Mouse (Mus musculus) left cerebral cortex, postnatal 36 days (tissue): ENCODE measurements around the gene Rhbdf2. TPM values are rescaled to one million over a fixed set of nuclear protein-coding genes. Genes with fewer than 3 reads are reported as not detected.

Source experiments
- DNase-seq, 2 experiments: peaks; one replicate each; pipeline ENCODE4 v3.0.0; 2021 to 2022; ENCODE audit warnings: low spot score in 2 of 2, mixed read lengths in 1 of 2
- intact Hi-C: fragments of 180-260 bp; cut with DNase I; formaldehyde crosslinking; loops from one replicate; pipeline ENCODE4 v1.15.1; 2025
- total RNA-seq, 2 experiments: library from RNA; stranded (reverse); gene quantifications; 2 replicates each; pipeline ENCODE4 v1.2.3; 2021

Rhbdf2 gene
- total RNA-seq, 2 experiments from 2014 or later, result 0.84 to 1.9 TPM

DNA sequence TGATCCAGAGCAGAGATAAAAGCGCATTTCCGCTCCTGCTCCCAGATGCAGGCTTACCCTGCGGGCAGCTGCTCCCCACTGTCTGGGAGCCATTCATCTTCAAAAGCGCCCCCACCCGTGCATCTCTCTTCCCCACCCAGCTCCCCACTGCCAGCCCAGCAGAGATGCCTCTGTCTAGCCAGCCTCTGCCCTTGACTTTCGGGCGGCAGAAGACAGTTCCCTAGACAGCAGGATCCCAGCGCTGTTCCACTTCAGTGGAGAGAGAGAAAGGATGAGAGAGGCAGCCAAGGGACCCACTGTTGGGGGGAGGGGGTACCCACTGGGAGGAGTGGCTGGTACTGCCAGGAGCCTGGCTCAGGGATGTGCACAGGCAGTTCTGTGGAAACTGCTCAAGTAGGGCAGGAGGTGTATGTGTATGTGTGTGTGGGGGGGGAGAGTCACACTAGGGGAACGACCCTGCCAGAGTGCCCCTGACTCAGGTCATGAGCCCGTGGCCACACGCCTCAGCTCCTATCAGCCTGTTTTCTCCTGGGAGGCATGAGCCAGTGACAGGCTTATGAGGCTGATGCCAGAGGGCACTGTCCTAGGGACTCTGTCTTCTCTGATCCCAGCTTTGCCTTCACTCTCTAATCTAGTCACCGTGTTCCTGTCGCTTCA is 34.6 kb upstream of the Rhbdf2 start:
- intact Hi-C loops, result no loop called here
- peak in 1 of 2 experiments; percentile 23 for DNase-seq

DNA sequence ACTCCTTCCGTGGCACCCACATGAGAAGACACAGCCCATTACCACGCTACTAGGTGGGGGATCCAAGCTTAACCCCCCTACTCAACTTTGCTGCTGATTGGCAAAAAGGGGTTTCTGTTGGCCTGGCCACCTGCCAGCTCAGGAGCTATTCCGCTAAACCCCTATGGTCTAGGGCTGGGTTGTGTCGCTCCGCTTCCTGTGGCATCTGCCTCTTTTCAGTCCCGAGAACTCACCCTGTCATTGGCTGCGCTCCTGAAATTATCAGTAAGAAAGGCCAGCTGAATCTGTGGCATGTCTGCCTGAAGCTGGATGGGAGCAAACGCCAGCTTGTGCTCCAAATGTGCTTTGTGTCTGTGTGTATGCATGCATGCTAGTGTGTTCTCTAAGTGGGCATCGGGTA is 33.4 kb upstream of the Rhbdf2 start:
- intact Hi-C loops, result no loop called here
- no peak for DNase-seq

DNA sequence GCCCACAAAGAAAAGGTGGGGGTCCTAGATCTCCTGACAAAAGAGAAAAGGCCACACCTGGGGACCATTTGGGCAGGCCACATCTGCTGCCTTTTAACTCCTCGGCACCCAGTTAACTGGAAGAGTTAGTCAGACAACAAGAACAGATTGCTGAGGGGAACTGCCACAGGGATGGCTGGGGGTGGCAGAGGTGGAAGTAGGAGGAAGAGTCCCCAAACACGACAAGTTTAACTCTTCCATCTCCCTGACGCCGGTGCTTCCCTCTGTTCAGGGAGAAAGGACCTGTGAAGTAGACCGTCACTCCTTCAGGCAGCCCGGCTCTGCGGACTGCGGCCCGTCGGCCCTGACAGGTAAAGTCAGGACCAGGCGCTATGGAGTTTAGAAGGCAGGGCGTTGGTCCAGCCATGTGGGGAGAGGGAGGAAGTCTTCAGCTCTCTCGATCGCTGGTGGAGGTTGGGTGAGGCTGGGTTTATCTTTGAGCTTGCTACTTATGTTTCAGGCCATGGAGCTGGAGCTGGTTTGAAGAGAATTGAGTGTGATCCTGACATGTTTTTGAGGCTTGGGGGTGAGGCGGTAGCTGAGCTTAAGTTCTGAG is 32.3 kb upstream of the Rhbdf2 start:
- no peak for DNase-seq
- intact Hi-C loops, result no loop called here

DNA sequence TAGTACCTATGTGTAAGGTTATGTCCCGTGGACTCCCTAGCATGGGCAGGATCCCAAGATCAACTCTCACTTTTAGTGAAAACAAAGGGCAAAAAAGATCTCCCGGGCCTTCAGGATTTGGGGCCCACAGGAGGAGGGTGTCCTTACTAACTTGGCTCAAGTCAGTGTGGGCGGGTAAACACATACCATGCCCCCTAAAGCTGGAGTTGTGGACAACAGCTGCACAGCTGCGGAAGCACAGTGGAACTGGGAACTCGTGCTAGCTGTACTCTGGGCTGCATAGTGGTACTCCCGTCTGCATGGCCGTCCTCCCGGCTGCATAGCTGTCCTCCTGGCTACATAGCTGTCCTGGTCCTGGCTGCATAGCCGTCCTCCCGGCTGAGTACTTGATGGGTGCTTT is 31.4 kb upstream of the Rhbdf2 start:
- intact Hi-C loops, result no loop called here

DNA sequence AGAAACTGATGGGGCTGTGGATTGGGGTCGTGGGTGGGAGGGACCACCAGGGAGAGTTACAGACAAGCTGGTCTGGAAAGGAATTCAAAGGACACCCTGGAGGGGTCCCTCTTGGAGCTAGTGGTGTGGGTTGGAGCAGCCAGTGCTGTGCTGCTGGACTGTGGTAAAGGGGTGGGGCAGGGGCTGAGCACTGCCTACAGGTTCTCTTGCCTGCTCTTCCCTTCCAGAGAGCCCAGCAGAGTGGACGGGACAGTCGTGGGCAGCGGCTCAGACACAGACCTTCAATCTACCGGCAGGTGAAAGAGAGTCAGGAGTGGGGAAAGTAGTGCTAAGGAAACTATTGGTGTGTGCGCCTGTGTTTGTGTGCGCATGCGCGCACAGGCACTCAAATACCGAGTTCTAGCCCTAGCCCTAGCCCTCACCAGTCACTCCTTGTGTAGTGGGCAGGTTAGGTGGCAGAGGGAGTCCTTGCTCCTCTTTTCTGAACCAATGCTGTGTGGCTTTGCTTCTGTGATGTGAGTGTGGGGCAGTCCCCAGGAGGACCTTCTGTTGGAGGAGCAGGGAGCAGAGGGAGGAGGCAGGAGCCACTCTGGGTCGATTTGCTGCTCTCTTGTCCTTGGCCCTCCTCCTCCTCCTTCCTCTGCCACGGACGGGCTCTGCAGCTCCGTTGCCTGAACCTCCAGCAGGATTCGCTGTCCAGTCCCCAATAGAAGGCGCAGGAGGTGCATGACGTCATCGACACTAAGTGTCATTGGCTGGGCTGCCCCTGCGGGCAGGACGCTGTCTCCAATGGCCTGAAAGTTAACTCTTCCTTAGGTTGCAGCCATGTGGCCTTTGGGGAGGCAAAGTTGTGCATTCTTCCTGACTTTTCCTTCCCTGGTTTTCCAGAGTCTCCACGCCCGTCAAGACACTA is 30.7 kb upstream of the Rhbdf2 start:
- peak; percentile 86 to 87 for DNase-seq
- intact Hi-C loops, result no loop called here

More for the DNA sequence above, 31.4 kb upstream of the Rhbdf2 start:
- no peak for DNase-seq

DNA sequence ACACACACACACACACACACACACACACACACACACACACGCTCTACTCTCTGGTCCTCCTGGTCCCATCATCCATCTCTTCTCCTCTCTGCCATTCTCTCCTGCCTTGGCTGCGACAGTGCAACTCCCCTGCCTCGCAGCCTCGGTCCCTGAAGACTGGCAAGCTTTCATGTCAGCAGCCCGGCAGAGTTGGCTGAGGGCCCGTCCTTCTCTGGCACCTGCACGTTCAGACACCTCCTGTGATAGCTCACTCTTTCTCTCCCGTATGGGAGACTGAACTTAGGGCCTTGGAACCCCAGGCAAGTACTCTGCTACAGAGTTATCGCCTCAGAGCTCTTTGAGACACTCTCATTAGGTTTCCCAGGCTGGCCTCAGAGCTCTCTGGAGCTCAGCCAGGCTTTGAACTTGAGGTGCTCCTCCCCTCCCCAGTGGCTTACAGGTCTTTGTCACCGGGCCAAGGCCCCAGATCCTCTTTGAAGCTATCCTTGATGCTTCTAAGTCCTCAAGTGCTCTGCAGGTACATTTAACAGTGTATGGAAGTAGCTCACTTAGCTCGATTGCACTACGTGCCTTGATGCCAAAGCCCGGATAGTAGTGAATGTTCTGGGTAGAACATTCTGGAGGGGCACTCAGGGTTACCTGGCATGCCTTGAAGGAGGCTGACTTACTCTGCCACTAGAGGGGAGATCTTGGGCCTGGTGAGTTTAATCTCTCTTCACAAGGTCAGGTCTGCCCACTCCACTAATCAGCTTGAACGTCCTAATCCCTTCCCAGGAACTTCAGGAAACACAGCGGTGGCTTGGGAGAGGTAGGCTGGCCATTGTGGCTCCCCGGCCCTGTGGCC is 29.8 kb upstream of the Rhbdf2 start:
- intact Hi-C loops, result no loop called here
- peak in 1 of 2 experiments; percentile 52 for DNase-seq

DNA sequence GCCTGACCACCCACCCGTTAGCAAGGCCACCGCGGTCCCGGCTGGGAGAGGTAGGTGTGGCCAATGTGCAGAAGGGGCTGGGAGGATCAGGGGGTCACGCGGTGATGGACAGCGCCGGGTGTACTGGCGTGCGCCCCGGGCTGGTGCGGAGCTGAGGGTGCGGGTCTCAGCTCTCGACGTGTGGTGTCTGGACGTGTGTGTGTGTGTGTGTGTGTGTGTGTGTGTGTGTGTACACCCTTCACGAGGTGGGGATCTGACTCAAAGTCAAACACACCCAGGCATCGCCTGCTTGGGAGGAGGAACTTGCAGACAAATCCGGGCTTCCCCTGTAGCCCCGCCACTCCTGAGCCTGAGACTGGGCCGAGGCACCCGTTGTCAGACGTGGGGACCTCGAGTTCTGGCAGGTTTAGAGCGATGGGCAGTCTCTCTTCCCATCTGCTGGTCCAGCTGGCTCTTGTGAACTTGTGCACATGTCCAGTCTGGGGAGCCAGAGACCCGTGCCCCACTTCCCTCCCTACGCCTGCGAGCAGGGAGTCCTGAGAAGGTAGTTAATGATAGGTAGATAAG is 27.5 kb upstream of the Rhbdf2 start, which contains the start of gene Cygb:
TSS of gene Cygb (minus strand) at position 59 of the 567 bp plus-strand sequence.
- DNase-seq, result peak in 1 of 2 experiments; percentile 36
- intact Hi-C loops, result no loop called here

DNA sequence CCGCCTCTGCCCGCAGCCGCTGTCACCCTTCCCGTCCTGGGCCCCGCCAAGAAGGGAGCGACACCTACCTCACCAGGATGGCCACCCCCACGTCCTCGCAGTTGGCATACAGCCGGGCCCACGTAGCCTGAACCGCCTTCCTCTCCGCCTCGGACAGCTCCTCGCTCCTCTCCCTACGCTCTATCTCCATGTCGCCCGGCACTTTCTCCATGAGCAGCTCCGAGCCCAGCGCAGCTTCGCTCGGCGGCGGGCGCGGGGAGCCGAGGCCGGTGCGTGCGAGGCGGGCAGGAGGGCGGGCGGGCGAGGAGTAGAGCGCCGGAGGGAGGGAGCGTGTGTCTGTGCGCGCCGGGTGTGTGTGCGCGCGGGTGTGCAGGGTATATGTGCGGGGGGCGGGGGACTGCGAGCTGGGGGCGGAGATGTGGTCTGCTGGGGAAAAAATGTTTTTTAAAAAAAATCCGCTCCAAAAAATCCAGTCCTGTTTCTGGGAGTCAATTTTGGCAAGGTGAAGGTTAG is 26.9 kb upstream of the Rhbdf2 start:
- intact Hi-C loops, result no loop called here
- DNase-seq, result peak; percentile 65 to 76

DNA sequence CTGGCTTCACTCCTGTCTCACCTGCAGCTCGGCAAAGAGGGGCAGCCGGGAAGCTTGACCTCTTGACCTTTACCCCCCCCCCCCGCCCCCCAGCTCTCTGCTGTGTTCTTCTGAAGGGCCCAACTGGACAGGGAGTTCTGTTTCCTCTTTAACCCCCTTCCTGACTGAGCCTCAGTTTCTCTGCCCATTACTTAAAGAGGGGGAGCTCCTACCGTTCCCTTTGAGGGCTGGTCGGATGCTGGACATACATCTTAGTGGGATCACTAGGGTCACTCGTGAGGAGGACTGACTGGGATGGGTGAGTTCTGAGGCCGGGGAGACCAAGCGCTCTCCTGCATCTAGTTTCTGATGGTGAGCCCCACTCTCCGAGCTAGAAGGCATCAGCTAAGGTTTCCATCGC is 26.4 kb upstream of the Rhbdf2 start, which contains the start of gene Prcd:
TSS of gene Prcd (plus strand) at position 301 of the 400 bp plus-strand sequence.
- intact Hi-C loops, result no loop called here
- DNase-seq, result no peak

DNA sequence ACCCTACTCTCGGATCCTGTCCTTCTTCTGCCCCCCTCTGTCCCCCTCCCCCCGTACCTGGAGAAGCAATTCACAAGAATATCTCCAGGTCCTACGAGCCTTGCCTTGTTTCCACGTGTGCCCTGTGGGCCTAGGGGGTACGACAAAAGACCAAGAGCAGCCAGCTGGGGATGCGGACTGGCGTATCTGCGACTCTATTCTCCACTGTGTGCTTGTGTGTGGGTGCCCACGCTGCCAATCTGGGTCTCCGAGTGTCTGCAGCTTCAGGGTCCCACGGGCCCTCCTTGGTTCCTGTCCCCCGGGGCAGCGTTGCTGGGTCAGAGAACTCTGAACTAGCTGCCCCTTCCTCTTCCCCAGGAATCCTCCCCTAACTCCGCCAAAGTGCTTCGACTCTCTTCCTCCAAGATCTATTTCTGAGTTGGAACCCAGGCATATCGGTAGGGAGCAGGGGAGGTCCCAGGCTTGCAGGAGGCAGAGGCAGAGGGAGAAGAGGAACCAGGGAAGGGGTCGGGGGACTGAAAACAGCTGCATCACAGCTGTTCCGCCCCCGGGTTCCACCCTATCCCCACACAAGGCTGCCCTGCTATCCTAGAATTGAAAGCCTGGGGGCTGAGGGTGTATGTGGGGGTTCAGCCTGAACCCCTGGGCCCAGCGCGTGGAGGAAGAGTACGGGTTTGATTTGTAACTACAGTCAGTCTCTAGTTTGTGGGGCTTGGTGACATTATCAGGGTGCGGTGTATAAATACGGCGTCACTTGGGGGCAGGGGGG is 25.7 kb upstream of the Rhbdf2 start:
- intact Hi-C loops, result no loop called here

DNA sequence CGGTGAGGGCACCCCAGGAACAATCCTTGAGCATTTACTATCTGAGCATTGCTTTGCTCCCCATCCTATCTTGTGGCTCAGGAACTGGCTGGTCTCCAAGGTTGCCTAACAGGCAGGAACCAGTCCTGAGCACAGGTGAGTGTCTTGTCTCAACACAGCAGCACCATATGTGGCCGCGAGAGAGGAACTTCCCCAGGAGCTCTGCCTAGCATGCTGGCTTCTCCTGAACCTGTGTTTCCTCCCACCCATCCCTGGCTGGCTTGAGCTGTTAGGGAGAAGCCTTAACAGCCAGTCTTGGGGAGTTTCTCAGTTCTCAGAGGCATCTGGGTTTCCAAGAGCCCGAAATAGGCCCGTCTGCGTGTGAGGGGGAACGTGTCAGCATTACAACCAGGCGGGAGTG is 24.5 kb upstream of the Rhbdf2 start:
- intact Hi-C loops, result no loop called here
- peak; percentile 61 to 68 for DNase-seq

More for the DNA sequence above, 25.7 kb upstream of the Rhbdf2 start:
- peak in 1 of 2 experiments; percentile 12 for DNase-seq

DNA sequence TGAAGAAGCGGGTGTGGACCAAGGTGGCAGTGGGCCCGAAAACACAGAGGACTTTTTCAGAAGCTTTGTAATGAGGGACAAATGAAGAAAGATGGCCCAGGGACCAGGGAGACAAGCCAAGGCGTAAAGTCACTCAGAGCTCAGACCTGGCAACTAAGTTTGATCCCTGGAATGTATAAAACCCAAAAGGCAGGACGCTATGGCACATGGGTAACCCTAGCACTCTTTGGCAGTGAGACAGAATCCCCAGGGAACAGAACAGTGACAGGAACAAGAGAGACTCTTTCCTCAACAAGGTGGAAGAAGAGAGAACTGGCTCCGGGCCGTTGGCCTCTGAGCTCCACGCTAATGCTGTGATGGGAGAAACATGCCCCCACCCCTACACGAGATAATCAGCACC is 24.0 kb upstream of the Rhbdf2 start:
- intact Hi-C loops, result no loop called here
- DNase-seq, result no peak

DNA sequence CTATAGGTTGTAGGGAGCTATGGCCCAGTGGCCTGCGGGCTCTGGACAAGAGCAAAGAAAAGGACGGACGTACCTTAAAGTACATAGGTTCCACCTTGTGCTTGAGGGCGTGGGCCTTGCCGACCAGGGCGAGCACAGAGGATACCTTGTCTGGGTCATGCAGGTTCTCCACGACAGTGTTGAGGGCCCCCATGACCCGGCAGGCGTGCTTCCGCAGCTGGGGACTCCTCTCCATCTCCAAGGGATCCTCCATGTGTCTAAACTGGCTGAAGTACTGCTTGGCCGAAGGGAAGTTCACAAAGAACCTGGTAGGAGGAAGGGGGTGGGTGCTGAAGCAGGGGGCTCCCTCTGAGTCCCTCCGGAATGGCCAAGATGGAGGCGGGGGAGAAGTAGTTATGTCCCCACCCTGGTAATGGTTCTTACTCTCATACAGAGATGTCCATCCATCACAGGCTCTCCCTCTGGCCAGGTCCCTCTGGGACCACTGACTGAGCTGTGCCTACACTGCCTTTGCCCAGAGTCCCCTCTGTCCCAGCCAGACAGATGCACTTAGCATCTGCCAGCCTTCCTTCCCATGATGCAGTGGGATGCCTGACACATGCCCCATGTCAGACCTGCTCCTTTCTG is 23.0 kb upstream of the Rhbdf2 start:
- DNase-seq, result no peak
- intact Hi-C loops, result no loop called here

DNA sequence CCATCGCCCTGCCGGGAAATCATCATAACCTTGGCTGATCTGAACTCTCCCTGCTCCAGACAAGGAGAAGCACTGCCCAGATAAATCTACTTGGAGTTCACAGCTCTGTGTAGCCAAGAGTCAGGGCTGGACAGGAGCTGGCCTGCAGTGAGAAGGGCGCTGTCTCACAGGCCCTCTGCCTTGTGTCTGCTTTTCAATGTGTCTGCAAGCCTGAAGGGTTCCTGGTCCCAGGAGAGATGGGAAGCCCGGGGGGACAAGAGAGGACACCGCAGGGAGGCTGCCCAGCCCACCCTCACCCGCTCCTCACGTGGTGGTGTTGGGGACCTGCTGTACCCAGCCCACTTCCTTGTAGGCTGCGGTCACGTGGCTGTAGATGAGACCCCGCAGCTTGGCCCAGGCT is 22.2 kb upstream of the Rhbdf2 start:
- intact Hi-C loops, result no loop called here
- no peak for DNase-seq

DNA sequence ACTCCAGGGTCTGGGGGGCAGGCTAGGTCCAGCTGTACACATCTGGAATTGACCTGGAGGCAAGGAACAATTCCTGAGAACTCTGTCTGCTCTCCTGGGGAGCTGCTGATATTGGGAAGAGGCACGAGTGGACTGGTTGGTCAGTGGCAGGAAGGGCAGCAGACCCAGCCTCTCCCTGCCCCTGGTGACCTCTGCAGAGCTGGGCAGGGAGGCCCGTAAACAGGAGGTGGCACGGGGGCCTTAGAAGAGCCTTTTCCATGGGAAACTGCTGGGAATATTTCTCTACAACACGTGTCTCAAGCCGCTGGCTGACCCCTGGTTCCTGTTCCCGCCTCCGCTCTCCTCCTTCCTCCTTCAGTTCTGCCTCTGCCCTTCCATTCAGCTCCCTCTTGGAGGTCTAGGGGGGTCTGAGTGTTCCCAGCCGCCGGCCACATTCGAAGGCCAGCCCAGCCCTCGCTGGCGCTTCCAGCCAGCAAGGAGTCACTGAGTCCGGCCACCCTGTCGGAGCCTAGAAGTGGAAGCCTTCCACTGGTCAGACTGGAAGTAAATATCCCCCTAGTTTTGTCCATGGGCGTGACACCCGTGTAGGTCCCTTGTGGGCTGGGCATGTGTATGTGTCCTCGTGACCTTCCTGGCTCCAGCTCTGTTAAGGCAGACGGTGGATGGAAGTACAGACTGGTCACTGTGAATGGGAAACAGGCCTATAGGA is 21.5 kb upstream of the Rhbdf2 start:
- DNase-seq, result no peak
- intact Hi-C loops, result no loop called here

DNA sequence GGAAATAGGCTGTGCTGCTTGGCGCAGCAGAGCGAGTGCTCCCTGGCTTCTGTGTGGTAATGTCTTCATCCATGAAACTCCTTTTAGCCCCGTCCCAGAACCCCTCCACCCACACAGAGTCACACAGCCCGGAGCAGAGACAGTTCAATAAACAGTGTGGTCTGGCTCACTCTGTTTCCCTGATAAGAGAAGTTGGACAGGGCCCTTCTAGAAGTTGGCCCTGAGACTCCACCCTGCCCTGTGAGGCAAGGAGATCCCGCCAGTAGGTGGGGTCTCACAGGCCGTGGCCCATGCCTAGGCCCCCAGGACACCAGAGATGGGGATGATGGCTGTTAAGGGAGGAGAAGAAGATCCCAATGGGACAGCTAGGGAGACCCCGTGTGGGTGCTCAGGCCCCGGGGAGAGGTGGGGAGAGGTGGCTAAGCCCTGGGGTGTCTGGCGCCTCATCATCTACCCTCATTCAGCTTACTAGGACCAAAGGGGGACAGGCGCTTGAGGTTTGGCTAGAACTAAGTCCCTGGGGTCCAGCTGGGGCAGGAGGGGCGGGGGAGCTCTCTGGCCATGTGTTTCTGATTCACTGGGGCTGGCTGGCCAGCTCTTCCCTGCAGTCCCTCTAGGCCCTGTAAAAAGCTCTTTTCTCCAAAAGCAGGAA is 20.6 kb upstream of the Rhbdf2 start:
- intact Hi-C loops, result no loop called here
- no peak for DNase-seq

DNA sequence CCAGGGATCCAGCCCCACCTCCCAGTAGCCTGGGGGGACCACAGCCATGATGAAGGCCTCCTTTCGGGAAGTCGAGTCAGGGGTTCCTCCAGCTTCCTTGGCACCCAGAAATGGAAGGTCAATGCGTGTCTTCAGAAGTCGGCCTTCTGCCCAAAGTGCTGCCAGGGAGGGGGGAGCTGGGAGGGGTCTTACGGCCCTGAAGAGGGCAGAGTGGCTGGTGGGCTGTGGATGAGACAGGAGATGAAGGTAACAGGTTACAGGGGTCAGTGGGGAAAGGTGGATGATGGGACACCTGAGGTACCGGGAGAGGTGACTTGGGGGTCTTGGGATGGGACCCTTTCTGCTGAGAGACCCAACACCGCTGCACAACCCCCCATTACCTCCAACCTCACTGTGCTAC is 20.0 kb upstream of the Rhbdf2 start:
- intact Hi-C loops, result no loop called here
- DNase-seq, result no peak
